Mouse (Mus musculus): ENCODE results near the gene Rab31.

DNA sequence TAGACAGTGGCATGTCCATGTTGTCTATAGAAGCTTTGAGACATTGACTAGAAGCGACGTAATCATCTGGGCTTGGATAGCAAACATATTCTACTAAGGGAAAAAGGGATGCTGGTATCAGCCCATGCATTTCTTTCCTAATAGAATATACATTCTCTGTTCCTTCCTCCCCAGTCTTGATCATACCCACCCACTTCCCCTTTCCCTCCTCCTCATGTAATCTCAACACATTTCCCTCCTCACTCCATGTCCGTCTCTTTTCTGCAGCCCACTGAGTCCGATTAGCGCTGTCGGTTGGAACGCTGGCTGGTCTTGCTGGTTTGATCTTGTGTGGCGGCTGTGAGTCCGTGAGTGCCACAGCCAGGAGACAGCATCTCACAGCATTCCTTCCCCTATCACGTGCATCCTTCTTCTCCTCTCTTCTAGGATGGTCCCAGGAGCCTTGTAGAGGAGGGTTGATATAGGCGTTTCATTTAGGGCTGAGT, 130.8 kb downstream of the Rab31 start, which contains the start of gene Txndc2:
- TF ChIP-seq POLR2A (IDR thresholded peaks at IDR 0.05; ENCODE audit: borderline replicate concordance, control insufficient read depth, low read depth, low read length) (no peak), CTCF (IDR thresholded peaks at IDR 0.05; ENCODE audit: control insufficient read depth, insufficient read depth, low read length) (no peak)

Measured in bone marrow, adult 2 months (tissue).